Mouse (Mus musculus): ENCODE measurements around the gene Mxd1.

Mxd1 gene

GRCm38 (mm10) chr6:86598742-86599193, 70.2 kb downstream of the Mxd1 start:
- DNase-seq, result no peak

Measured in lung, postnatal 4 days (tissue).